Mouse (Mus musculus): ENCODE results near the gene Dcaf17. TPM values are rescaled to one million over a fixed set of nuclear protein-coding genes. Genes with fewer than 3 reads are reported as not detected.

Gene Dcaf17
- polyA plus RNA-seq, 1 experiment from 2014 or later, result 25.1 TPM

DNA sequence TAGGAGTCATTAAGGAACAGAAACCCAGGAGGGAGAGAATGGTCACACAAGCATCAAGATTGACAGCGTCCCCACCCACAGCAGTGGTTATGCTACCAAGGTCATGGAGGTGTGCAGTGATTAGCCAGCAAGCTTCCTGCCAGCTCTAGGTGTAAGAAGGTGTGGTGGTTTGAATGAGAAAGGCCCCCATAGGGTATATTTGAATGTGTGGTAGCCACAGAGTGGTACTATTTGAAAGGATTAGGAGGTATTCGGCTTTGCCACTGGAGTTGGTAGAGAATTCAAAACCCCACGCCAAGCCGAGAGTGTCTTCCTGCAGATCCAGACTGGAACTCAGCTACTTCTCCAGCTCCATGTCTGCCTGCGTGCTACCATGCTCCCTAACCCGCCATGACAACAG is 32.1 kb upstream of the Dcaf17 start:
- Histone ChIP-seq H3K9me3 (ENCODE audit: low read length) (no peaks in the 10 kb centered on the region), H3K27me3 (replicated peaks; ENCODE audit: insufficient read depth, low read length) (no peaks in the 10 kb centered on the region), H3K4me3 (ENCODE audit: low read depth, low read length) (no peak overlapping the region), H3K36me3 (ENCODE audit: insufficient read depth, low read length) (no peaks in the 10 kb centered on the region), H3K9ac (replicated peaks; ENCODE audit: low read depth) (no peak overlapping the region), H3K27ac (ENCODE audit: low read length) (no peak overlapping the region), H3K4me2 (replicated peaks; ENCODE audit: low read depth, low read length) (no peak overlapping the region), H3K4me1 (ENCODE audit: insufficient read depth, low read depth, low read length) (no peaks in the 10 kb centered on the region)
- WGBS, result 93% methylated on average over 6 of the region's 6 CpGs
- DNase-seq (ENCODE audit: low spot score), result no peak
- ATAC-seq, result no peak
- no peak for TF ChIP-seq EP300 (IDR thresholded peaks at IDR 0.05)
- no peak for TF ChIP-seq CTCF (IDR thresholded peaks at IDR 0.05)

DNA sequence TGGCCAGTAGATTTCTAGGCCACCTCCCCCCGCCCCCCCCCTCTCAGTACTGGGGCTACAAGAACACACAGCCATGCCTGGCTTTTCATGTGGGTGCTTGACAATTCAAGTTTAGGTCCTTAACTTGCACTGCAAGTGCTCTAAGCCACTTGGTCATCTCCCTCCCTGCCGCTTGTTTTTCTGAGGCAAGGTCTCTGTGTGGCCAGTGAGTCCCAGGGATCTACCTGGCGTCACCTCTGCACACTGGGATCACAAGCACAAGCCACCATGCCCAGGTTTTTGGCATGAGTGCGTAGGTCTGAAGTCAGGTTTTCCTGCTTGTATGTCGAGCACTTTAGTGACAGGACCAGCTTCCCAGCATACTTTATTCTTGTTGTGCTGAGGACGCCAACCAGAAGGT is 31.1 kb upstream of the Dcaf17 start:
- H3K27ac ChIP-seq (ENCODE audit: low read length), result no peak overlapping the region
- WGBS, result 81% methylated on average over 6 of the region's 6 CpGs
- no peak overlapping the region for H3K4me3 ChIP-seq (ENCODE audit: low read depth, low read length)
- H3K36me3 ChIP-seq (ENCODE audit: insufficient read depth, low read length), result no peaks in the 10 kb centered on the region
- TF ChIP-seq EP300 (IDR thresholded peaks at IDR 0.05) (no peak), CTCF (IDR thresholded peaks at IDR 0.05) (no peak)
- peak; percentile 25; the same call in 1 of the 2 replicates for ATAC-seq
- DNase-seq (ENCODE audit: low spot score), result no peak
- no peaks in the 10 kb centered on the region for H3K27me3 ChIP-seq (replicated peaks; ENCODE audit: insufficient read depth, low read length)
- H3K9me3 ChIP-seq (ENCODE audit: low read length), result no peaks in the 10 kb centered on the region
- H3K4me2 ChIP-seq (replicated peaks; ENCODE audit: low read depth, low read length), result no peak overlapping the region
- H3K4me1 ChIP-seq (ENCODE audit: insufficient read depth, low read depth, low read length), result no peaks in the 10 kb centered on the region
- no peak overlapping the region for H3K9ac ChIP-seq (replicated peaks; ENCODE audit: low read depth)

DNA sequence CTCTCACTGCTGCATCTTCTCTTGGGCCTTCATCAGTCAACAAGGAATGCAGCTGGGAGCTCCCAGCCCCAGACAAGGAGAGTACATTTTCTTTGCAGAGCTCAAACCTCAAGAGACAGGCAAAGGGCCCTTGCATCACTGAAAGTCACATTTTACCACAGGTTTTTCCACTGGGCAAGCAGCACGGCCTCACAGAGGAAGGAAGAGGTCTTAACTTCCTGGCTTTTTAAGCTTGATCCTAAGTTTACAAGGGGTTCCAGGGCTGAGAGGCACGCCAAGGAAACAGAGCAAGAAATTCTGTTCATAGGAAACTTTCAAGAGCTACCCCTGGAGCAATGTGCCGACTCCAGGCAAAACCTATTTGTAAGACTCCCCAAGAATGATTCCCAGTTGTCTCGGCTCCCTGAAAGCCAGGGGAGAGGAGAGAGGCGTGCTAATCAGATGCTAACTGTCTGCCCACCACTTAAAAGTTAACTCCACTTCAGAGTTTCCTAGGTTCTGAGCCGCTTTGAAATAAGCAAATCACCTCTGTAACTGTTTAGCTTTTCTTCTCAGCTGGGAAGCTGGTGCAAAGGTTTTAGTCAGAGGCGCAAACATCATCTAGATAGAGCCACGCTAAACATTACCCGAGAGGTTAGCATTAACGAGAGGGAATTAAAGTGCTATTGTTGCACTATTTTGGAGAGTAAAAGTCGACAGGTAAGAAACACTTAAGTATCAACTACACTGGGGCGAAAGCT is 29.4 kb upstream of the Dcaf17 start:
- Histone ChIP-seq H3K9me3 (ENCODE audit: low read length) (no peaks in the 10 kb centered on the region), H3K4me2 (replicated peaks; ENCODE audit: low read depth, low read length) (no peak overlapping the region), H3K36me3 (ENCODE audit: insufficient read depth, low read length) (no peaks in the 10 kb centered on the region), H3K9ac (replicated peaks; ENCODE audit: low read depth) (no peak overlapping the region), H3K27ac (ENCODE audit: low read length) (no peak overlapping the region), H3K4me1 (ENCODE audit: insufficient read depth, low read depth, low read length) (no peaks in the 10 kb centered on the region), H3K27me3 (replicated peaks; ENCODE audit: insufficient read depth, low read length) (no peaks in the 10 kb centered on the region), H3K4me3 (ENCODE audit: low read depth, low read length) (no peak overlapping the region)
- ATAC-seq (no peak), DNase-seq (ENCODE audit: low spot score) (no peak)
- 35% methylated on average over 12 of the region's 12 CpGs for WGBS
- TF ChIP-seq CTCF (IDR thresholded peaks at IDR 0.05) (no peak), EP300 (IDR thresholded peaks at IDR 0.05) (no peak)

DNA sequence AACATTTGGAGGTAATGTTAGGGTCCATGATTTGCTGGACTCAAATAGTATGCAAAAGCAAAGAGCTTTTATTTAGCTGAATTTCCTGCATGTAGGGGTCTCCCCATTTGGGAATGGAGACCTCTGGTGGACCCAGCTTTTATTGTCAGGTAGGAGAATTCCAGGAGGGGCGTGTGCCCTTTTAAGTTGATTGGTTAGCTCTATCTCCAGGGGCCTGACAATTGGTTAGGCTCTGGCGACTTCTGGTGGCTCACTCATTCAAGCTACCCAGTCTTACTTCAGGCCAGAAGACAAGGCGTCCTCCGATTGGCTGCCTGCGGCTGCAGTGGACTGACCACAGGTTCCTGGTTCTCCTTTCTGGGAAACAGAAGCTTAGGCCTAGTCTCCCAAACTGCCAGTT is 28.3 kb upstream of the Dcaf17 start:
- Histone ChIP-seq H3K4me3 (ENCODE audit: low read depth, low read length) (no peak overlapping the region), H3K4me1 (ENCODE audit: insufficient read depth, low read depth, low read length) (no peaks in the 10 kb centered on the region), H3K9ac (replicated peaks; ENCODE audit: low read depth) (no peak overlapping the region), H3K27ac (ENCODE audit: low read length) (no peak overlapping the region), H3K9me3 (ENCODE audit: low read length) (no peaks in the 10 kb centered on the region), H3K4me2 (replicated peaks; ENCODE audit: low read depth, low read length) (no peak overlapping the region), H3K36me3 (ENCODE audit: insufficient read depth, low read length) (no peaks in the 10 kb centered on the region), H3K27me3 (replicated peaks; ENCODE audit: insufficient read depth, low read length) (no peaks in the 10 kb centered on the region)
- DNase-seq (ENCODE audit: low spot score), result peak; percentile 53
- TF ChIP-seq EP300 (IDR thresholded peaks at IDR 0.05) (no peak), CTCF (IDR thresholded peaks at IDR 0.05) (peak; percentile 40)
- 59% methylated on average over 5 of the region's 5 CpGs for WGBS
- ATAC-seq, result peak; percentile 73

DNA sequence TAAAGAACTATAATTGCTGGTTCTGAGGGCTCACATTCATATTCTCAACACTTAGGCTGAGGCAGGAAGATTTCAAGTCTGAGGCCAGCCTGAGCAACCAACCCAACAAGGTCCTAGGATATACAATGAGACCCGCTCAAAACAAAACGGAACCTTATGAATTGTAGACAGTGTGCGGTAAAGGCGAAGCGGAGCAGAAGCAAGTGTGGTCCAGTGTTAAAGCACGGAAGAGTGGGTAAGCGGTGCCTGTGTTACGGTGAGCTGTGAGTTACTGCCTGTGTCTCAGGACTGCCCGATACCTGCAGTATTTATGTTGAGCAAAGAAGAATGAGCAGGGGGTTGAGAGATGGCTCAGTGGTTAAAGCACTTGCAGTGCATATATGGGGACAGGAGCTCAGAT is 27.5 kb upstream of the Dcaf17 start:
- WGBS, result 97% methylated on average over 9 of the region's 9 CpGs
- H3K4me2 ChIP-seq (replicated peaks; ENCODE audit: low read depth, low read length), result no peak overlapping the region
- no peaks in the 10 kb centered on the region for H3K36me3 ChIP-seq (ENCODE audit: insufficient read depth, low read length)
- no peak for ATAC-seq
- no peak for TF ChIP-seq EP300 (IDR thresholded peaks at IDR 0.05)
- TF ChIP-seq CTCF (IDR thresholded peaks at IDR 0.05), result no peak
- H3K27ac ChIP-seq (ENCODE audit: low read length), result no peak overlapping the region
- DNase-seq (ENCODE audit: low spot score), result no peak
- H3K9me3 ChIP-seq (ENCODE audit: low read length), result no peaks in the 10 kb centered on the region
- no peak overlapping the region for H3K9ac ChIP-seq (replicated peaks; ENCODE audit: low read depth)
- no peak overlapping the region for H3K4me3 ChIP-seq (ENCODE audit: low read depth, low read length)
- H3K27me3 ChIP-seq (replicated peaks; ENCODE audit: insufficient read depth, low read length), result no peaks in the 10 kb centered on the region
- H3K4me1 ChIP-seq (ENCODE audit: insufficient read depth, low read depth, low read length), result no peaks in the 10 kb centered on the region

DNA sequence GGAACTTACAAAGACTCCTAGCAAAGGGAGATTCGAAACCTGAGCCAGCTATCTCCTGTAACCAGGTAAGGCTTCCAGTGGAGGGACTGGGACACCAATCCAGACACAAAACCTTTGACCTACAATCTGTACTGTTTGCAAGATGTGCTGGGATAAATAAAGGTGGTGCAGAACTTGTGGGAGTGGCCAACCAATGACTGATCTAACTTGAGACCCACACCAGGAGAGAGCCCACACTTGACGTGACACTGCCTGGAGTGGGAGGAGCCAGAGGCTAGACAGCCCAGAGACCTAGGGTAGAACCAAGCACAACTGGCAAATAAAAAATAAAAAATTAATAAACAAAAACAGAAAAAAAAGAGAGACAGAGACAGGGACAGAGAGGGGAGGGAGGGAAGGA is 24.5 kb upstream of the Dcaf17 start:
- Histone ChIP-seq H3K27me3 (replicated peaks; ENCODE audit: insufficient read depth, low read length) (no peaks in the 10 kb centered on the region), H3K36me3 (ENCODE audit: insufficient read depth, low read length) (no peaks in the 10 kb centered on the region), H3K9ac (replicated peaks; ENCODE audit: low read depth) (no peak overlapping the region), H3K4me1 (ENCODE audit: insufficient read depth, low read depth, low read length) (no peaks in the 10 kb centered on the region), H3K4me2 (replicated peaks; ENCODE audit: low read depth, low read length) (no peak overlapping the region), H3K4me3 (ENCODE audit: low read depth, low read length) (no peak overlapping the region), H3K27ac (ENCODE audit: low read length) (no peak overlapping the region), H3K9me3 (ENCODE audit: low read length) (no peaks in the 10 kb centered on the region)
- no peak for ATAC-seq
- DNase-seq (ENCODE audit: low spot score), result no peak
- 79% methylated on average over 2 of the region's 2 CpGs for WGBS
- TF ChIP-seq CTCF (IDR thresholded peaks at IDR 0.05), result no peak
- TF ChIP-seq EP300 (IDR thresholded peaks at IDR 0.05), result no peak
